Mouse (Mus musculus): ENCODE data around the gene Olfr1204. TPM values are rescaled to one million over a fixed set of nuclear protein-coding genes. Genes with fewer than 3 reads are reported as not detected.

Olfr1204 gene
- polyA plus RNA-seq (2016; fragmentation: Nextera tagmentation; extraction: Ambion mirVana), result not detected in 2 replicates

DNA sequence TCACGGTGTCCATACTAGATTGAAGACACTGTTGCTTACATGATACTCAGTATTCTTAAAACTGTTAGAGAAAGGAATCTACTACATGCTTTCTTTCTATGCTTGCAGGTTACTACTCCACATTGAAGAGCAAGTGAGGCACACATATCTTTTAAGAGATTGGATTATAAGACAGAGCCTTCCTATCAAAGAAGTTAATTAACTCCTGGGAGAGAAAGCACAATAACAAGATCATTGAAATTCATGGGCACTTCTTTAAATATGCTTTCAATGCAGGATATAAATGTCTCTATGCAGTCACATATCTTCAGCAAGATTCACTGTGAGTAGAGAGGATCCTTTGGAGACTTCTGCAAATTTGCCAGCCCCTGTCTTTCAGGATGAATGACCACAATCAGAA is at the start of gene Olfr1204:
TSS of gene Olfr1204 (plus strand) at position 301 of the 400 bp plus-strand sequence.
- no peaks in the 10 kb centered on the region for H3K9me3 ChIP-seq
- no peak for DNase-seq (ENCODE audit: extremely low spot score, low spot score)
- WGBS, result 98% methylated on average over 1 of the region's 1 CpGs

DNA sequence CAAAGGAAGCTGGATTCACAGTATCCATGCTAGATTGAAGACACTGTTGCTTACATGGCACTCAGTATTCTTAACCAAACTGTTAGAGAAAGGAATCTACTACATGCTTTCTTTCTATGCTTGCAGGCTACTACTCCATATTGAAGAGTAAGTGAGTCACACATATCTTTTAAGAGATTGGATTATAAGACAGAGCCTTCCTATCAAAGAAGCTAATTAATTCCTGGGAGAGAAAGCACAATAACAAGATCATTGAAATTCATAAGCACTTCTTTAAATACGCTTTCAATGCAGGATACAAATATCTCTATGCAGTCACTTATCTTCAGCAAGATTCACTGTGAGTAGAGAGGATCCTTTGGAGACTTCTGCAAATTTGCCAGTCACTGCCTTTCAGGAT is 34.9 kb upstream of the Olfr1204 start, which contains the start of gene Olfr1202:
TSS of gene Olfr1202 (plus strand) at position 301 of the 400 bp plus-strand sequence.
- no peak within 1 kb of the TSS for H3K4me3 ChIP-seq
- H3K27me3 ChIP-seq (ENCODE audit: poor library complexity, severe bottlenecking), result no peaks in the 10 kb centered on the region
- no peak within 1 kb of the TSS for H3K27ac ChIP-seq
- no peak for DNase-seq (ENCODE audit: extremely low spot score, low spot score)
- WGBS, result 87% methylated on average over 1 of the region's 1 CpGs
- H3K4me1 ChIP-seq, result no peaks in the 10 kb centered on the region
- no peaks in the 10 kb centered on the region for H3K36me3 ChIP-seq (replicated peaks)
- H3K9me3 ChIP-seq, result no peaks in the 10 kb centered on the region

More for the DNA sequence above, at the start of gene Olfr1204:
- H3K27ac ChIP-seq, result no peak within 1 kb of the TSS
- no peak within 1 kb of the TSS for H3K4me3 ChIP-seq
- H3K4me1 ChIP-seq, result no peaks in the 10 kb centered on the region
- no peaks in the 10 kb centered on the region for H3K27me3 ChIP-seq (ENCODE audit: poor library complexity, severe bottlenecking)
- H3K36me3 ChIP-seq (replicated peaks), result no peaks in the 10 kb centered on the region

DNA sequence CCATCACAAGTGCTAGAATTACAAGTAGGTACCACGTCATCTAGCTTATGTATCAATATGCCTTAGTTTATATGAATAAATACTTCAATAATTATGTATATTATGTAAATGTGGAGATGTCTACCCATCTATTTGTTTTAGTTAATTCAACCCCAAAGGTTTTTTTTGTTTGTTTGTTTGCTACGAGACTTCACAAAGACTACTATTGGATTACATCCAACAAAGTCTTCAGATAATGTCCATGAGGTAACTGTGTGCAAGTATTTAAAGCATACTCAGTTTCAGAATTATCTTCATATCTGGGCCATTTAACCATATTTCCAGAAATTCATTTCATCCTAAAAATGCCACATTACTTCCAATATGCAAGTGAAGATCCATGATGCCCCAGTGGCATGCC is 19.7 kb upstream of the Olfr1204 start, which contains the start of gene Olfr1205:
TSS of gene Olfr1205 (plus strand) at position 301 of the 400 bp plus-strand sequence.
- H3K4me1 ChIP-seq, result no peaks in the 10 kb centered on the region
- WGBS, result 89% methylated on average over 2 of the region's 2 CpGs
- DNase-seq (ENCODE audit: extremely low spot score, low spot score), result no peak
- no peaks in the 10 kb centered on the region for H3K9me3 ChIP-seq
- H3K4me3 ChIP-seq, result no peak within 1 kb of the TSS
- no peak within 1 kb of the TSS for H3K27ac ChIP-seq
- no peaks in the 10 kb centered on the region for H3K36me3 ChIP-seq (replicated peaks)
- no peaks in the 10 kb centered on the region for H3K27me3 ChIP-seq (ENCODE audit: poor library complexity, severe bottlenecking)

DNA sequence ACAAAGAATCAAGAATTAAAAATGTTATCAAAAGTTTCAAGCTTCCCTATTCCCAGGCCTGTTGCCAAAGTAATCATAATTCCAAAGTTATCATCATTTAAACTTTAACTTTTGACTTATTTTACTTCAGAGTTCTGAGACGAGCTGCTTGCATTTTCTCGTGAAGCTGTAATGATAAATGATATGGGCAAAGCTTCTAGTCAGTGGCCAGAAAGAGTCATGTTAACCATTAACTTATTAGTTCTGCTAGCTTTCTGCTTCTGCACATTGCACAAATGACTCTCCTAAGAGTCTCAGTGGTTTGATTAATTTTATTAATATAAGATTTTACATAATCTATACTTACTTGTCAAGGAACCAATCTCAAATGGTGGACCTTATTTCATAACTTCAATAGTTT is 10.6 kb upstream of the Olfr1204 start:
- Histone ChIP-seq H3K4me1 (no peaks in the 10 kb centered on the region), H3K9me3 (no peaks in the 10 kb centered on the region), H3K36me3 (replicated peaks) (no peaks in the 10 kb centered on the region), H3K27ac (no peak overlapping the region), H3K27me3 (ENCODE audit: poor library complexity, severe bottlenecking) (no peaks in the 10 kb centered on the region), H3K4me3 (no peak overlapping the region)
- DNase-seq (ENCODE audit: extremely low spot score, low spot score), result no peak
- WGBS, result 87% methylated on average over 2 of the region's 2 CpGs

DNA sequence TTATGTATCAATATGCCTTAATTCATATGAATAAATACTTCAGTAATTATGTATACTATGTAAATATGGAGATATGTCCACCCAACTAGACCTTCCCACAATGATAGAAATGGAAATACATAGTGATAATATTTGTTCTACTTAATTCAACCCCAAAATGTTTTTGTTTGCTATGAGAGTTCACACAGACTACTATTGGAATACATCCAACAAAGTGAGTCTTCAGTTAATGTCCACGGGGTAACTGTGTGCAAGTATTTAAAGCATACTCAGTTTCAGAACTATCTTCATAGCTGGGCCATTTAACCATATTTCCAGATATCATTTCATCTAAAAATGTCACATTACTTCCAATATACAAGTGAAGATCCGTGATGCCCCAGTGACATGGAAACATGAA is 13.8 kb downstream of the Olfr1204 start, which contains the start of gene Olfr1206:
TSS of gene Olfr1206 (plus strand) at position 301 of the 400 bp plus-strand sequence.
- Histone ChIP-seq H3K27ac (no peak within 1 kb of the TSS), H3K9me3 (no peaks in the 10 kb centered on the region), H3K4me3 (no peak within 1 kb of the TSS), H3K36me3 (replicated peaks) (no peaks in the 10 kb centered on the region), H3K27me3 (ENCODE audit: poor library complexity, severe bottlenecking) (no peaks in the 10 kb centered on the region), H3K4me1 (no peaks in the 10 kb centered on the region)
- DNase-seq (ENCODE audit: extremely low spot score, low spot score), result no peak
- WGBS, result 85% methylated on average over 2 of the region's 2 CpGs

DNA sequence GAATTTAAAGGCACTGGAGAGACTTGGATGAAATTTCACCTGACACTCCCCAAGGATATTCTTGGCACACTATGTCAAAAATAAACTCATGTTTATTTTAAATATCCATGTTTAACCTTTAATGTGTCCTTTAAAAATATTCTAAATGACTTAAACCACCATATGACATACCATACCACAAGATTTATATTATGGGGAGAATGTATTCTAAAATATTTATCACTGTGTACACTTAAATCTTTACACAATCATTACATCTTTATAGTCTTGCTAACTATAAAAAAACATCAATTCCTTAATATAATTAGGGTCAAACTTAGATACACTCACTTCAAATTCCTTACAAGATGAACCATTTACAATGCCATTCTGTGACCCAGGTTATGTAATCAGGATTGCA is 53.1 kb downstream of the Olfr1204 start, which contains the start of gene Olfr1208:
TSS of gene Olfr1208 (minus strand) at position 101 of the 400 bp plus-strand sequence.
- no peak for DNase-seq (ENCODE audit: extremely low spot score, low spot score)
- no peaks in the 10 kb centered on the region for H3K27me3 ChIP-seq (ENCODE audit: poor library complexity, severe bottlenecking)
- H3K27ac ChIP-seq, result no peak within 1 kb of the TSS
- H3K9me3 ChIP-seq, result no peaks in the 10 kb centered on the region
- H3K4me3 ChIP-seq, result no peak within 1 kb of the TSS
- no peaks in the 10 kb centered on the region for H3K4me1 ChIP-seq
- no peaks in the 10 kb centered on the region for H3K36me3 ChIP-seq (replicated peaks)

Other genes with a start within 250 kb of the Olfr1204 start
- not detected in 2 replicates for gene Olfr1191-ps1, start 208.8 kb upstream of the Olfr1204 start, polyA plus RNA-seq (2016; fragmentation: Nextera tagmentation; extraction: Ambion mirVana)
- gene Olfr1192-ps1, start 200.8 kb upstream of the Olfr1204 start, polyA plus RNA-seq (2016; fragmentation: Nextera tagmentation; extraction: Ambion mirVana), result not detected in 2 replicates
- not detected in 2 replicates for gene Olfr1193, start 173.7 kb upstream of the Olfr1204 start, polyA plus RNA-seq (2016; fragmentation: Nextera tagmentation; extraction: Ambion mirVana)
- gene Olfr1195, start 160.1 kb upstream of the Olfr1204 start, polyA plus RNA-seq (2016; fragmentation: Nextera tagmentation; extraction: Ambion mirVana), result not detected in 2 replicates
- gene Olfr1196, start 144.7 kb upstream of the Olfr1204 start, polyA plus RNA-seq (2016; fragmentation: Nextera tagmentation; extraction: Ambion mirVana), result not detected in 2 replicates
- gene Olfr1197, start 116.9 kb upstream of the Olfr1204 start, polyA plus RNA-seq (2016; fragmentation: Nextera tagmentation; extraction: Ambion mirVana), result not detected in 2 replicates
- gene Olfr1198, start 97.9 kb upstream of the Olfr1204 start, polyA plus RNA-seq (2016; fragmentation: Nextera tagmentation; extraction: Ambion mirVana), result not detected in 2 replicates
- gene Olfr1199, start 88.8 kb upstream of the Olfr1204 start, polyA plus RNA-seq (2016; fragmentation: Nextera tagmentation; extraction: Ambion mirVana), result not detected in 2 replicates
- not detected in 2 replicates for gene Olfr1200, start 78.8 kb upstream of the Olfr1204 start, polyA plus RNA-seq (2016; fragmentation: Nextera tagmentation; extraction: Ambion mirVana)
- gene Olfr1201, start 56.3 kb upstream of the Olfr1204 start, polyA plus RNA-seq (2016; fragmentation: Nextera tagmentation; extraction: Ambion mirVana), result not detected in 2 replicates
- gene Olfr1202, start 34.8 kb upstream of the Olfr1204 start, polyA plus RNA-seq (2016; fragmentation: Nextera tagmentation; extraction: Ambion mirVana), result 0.04 TPM in 1 of 2 replicates, not detected in the other
- gene Olfr1205, start 19.6 kb upstream of the Olfr1204 start, polyA plus RNA-seq (2016; fragmentation: Nextera tagmentation; extraction: Ambion mirVana), result not detected in 2 replicates
- not detected in 2 replicates for gene Olfr1206, start 13.9 kb downstream of the Olfr1204 start, polyA plus RNA-seq (2016; fragmentation: Nextera tagmentation; extraction: Ambion mirVana)
- gene Olfr1208, start 53.0 kb downstream of the Olfr1204 start, polyA plus RNA-seq (2016; fragmentation: Nextera tagmentation; extraction: Ambion mirVana), result not detected in 2 replicates
- gene Olfr1209, start 65.9 kb downstream of the Olfr1204 start, polyA plus RNA-seq (2016; fragmentation: Nextera tagmentation; extraction: Ambion mirVana), result not detected in 2 replicates
- gene Olfr1211, start 88.8 kb downstream of the Olfr1204 start, polyA plus RNA-seq (2016; fragmentation: Nextera tagmentation; extraction: Ambion mirVana), result not detected in 2 replicates
- gene Olfr1212, start 104.7 kb downstream of the Olfr1204 start, polyA plus RNA-seq (2016; fragmentation: Nextera tagmentation; extraction: Ambion mirVana), result not detected in 2 replicates
- gene Gm13762, start 131.0 kb downstream of the Olfr1204 start, polyA plus RNA-seq (2016; fragmentation: Nextera tagmentation; extraction: Ambion mirVana), result not detected in 2 replicates
- gene Olfr1214, start 143.4 kb downstream of the Olfr1204 start, polyA plus RNA-seq (2016; fragmentation: Nextera tagmentation; extraction: Ambion mirVana), result not detected in 2 replicates
- gene Olfr1215, start 157.7 kb downstream of the Olfr1204 start, polyA plus RNA-seq (2016; fragmentation: Nextera tagmentation; extraction: Ambion mirVana), result not detected in 2 replicates
- gene Olfr1216, start 169.0 kb downstream of the Olfr1204 start, polyA plus RNA-seq (2016; fragmentation: Nextera tagmentation; extraction: Ambion mirVana), result not detected in 2 replicates
- gene Olfr1217, start 182.8 kb downstream of the Olfr1204 start, polyA plus RNA-seq (2016; fragmentation: Nextera tagmentation; extraction: Ambion mirVana), result not detected in 2 replicates
- not detected in 2 replicates for gene Olfr1218, start 211.9 kb downstream of the Olfr1204 start, polyA plus RNA-seq (2016; fragmentation: Nextera tagmentation; extraction: Ambion mirVana)
- gene Olfr1219, start 234.2 kb downstream of the Olfr1204 start, polyA plus RNA-seq (2016; fragmentation: Nextera tagmentation; extraction: Ambion mirVana), result not detected in 2 replicates

Measured in forebrain, embryonic 10.5 days (tissue).